Mouse (Mus musculus) myocyte (in vitro differentiated cells): ENCODE data around the gene Dmd.

Experiments used
- POLR2AphosphoS2 ChIP-seq: IDR thresholded peaks from one replicate; pipeline ENCODE4 v1.6.1; 2011; ENCODE audit warnings: low read depth, control low read depth; ENCODE audit not compliant: insufficient read length
- SRF ChIP-seq: IDR thresholded peaks from one replicate; pipeline ENCODE4 v1.6.1; 2011; ENCODE audit warnings: low read depth; ENCODE audit not compliant: control insufficient read depth, insufficient read length

DNA sequence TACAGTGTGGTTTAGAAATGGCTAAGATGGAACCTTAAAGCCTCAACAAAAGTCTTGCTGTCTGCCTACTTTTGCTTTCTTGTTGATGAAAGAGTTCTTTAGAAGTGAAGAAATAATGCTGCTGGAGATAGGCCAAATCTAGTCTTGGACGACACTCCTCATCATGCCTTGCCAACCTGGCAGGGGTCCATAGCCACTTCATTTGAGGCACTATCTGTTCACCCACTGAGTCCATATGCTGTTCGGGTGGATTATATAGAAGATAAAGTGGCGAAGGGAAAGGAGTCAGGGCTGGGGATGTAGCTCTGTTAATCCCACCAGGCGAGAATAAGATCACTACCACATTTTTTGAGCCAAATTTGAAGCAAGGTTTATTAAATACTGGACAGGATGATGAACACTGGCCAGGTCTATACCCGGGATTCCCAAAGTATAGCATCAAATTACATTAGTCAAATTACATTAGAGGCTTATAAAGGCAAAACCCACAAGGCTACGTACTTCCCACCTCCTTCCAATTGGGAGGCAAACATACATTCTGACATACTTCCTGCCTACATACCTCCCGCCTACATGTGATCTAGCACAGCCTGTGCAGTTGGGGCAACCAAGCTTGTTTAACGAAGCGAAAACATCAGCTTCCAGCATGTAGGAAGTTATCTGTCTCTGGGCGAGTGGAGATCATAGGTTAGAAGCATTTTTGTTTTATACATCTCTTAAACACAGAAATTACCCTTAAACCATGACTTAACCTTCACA, 1984.2 kb downstream of the Dmd start:
- TF ChIP-seq SRF (no peak), POLR2AphosphoS2 (no peak)
